Mouse (Mus musculus) adrenal gland, postnatal 4 days (tissue): Measurements from ENCODE around the gene Slc37a1. TPM values are rescaled to one million over a fixed set of nuclear protein-coding genes. Genes with fewer than 3 reads are reported as not detected.

ENCODE experiments used
- DNase-seq, 2 experiments: peaks; one replicate each; pipeline ENCODE4 v3.0.0; 2021 to 2022; ENCODE audit warnings: low spot score in 2 of 2, mixed read lengths in 2 of 2
- total RNA-seq, 2 experiments: library from RNA; stranded (reverse); gene quantifications; 2 replicates each; pipeline ENCODE4 v1.2.3; 2021

The Slc37a1 gene
- total RNA-seq, 2 experiments from 2014 or later, result 14.2 to 14.9 TPM

- DNase-seq, result no peak
Measured at GRCm38 (mm10) chr17:31315993-31316392, 29.4 kb downstream of the Slc37a1 start.

DNA sequence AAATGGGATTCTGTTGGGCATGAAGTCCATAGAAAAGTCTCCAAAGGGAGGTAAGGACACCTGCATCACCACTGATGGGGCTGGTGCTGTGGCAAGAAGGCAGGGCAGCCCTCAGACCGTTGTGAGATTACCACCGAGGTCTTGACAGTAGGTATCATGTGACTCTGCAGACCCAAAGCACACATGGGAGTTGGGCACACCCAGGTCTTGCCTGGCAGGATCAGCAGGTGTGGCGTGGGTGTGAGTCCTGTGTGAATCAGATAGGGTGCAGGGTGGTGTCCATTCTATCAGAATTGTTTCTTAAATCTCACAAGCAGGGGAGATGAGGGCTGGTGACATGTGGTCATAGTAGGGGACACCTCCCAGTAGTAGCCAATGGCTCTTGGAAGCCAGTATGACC, 30.4 kb downstream of the Slc37a1 start:
- no peak for DNase-seq

DNA sequence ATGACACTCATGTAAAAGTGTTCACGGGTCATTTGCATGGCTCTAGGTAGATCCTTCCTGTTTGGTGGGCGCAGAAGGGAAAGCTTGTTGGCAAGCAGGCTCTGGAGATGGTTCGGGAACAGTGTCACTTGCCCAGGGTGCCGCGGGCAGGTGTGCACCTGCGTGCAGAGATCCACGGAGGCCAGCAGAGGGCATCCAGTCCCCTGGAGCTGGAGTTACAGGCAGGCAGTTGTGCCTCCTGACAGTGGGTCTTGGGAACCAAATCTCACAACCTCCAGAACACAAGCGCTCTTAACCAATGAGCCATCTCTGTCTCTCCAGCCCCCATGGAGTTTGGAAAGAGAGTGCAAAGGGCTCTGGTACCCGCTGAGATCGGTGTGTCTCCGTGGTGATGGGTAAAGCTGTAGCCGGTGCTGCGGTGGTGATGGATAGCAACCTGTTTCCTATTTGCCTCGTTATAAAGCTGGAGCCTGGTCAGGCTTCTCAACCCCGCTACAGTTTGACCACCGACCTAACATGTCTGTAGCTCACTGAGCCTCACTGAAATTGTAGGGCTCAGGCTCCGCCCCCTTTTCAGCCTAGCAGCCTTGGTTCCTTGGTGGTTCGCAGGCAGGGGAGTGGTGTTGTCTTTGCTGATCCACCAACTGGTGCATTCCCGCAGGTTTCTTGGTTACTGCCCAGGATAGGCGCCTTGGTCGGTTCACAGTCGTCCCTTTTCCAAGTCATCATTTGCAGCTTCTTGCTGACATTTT, 31.1 kb downstream of the Slc37a1 start:
- DNase-seq, result no peak

DNA sequence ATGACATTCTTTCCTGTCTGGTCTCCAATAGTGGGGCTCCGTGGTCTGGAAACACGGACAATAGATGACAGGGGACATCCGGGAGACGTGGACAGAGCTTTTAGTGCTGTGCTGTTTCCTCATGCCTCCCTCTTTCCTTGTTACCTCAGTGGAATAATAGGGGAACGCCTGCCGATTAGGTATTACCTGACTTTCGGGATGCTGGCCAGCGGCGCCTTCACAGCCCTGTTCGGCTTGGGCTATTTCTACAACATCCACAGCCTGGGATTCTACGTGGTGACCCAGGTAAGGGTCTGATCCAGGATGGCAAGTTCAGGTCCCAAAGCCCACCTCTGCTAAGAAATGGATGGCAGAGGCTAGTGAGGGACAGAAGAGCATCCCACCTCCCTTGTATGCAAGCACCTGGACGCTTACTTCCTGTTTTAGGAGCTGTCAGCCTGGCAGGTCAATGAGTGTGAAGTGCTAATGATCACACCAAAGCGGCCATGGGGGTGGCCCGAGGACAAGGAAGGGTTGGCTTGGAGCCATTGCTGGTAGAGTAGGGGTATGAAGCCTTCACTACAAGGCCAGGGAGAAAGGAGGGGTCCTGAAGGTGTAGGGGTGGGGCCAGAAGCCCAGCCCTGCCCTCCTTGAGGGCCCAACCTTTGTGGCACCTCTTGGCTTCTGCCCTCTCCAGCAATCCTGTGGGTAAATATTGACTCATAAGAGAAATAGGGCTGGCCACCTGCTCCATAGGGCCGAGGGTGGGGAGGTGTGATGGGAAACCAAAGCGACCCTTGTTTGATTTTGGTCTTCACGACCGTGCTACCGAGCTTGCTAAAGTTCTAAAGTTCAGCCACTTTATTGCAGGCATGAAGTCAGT, 32.5 kb downstream of the Slc37a1 start:
- DNase-seq, result no peak

DNA sequence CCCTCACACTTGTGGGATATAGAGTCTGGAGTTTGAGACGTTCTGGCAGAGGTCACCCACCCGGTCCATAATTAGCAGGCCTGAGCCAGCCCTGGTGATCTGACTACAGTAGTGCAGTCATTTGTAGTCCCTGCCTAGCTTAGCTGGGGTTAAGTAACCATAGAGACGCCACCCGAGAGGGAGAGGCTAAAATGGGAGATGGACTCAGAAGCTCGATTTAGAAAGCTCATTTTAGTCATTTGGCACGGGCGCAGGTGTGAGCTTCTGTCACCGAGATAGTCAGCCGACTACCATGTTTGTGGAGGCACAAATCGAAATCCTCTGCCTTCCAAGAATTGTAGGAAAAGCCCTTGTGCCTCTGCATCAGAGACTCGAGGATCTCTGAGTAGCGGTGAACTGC, 34.8 kb downstream of the Slc37a1 start:
- no peak for DNase-seq

GRCm38 (mm10) chr17:31322446-31322845, 35.9 kb downstream of the Slc37a1 start:
- no peak for DNase-seq

GRCm38 (mm10) chr17:31323379-31323778, 36.8 kb downstream of the Slc37a1 start:
- no peak for DNase-seq

GRCm38 (mm10) chr17:31324227-31324626, 37.6 kb downstream of the Slc37a1 start:
- DNase-seq, result no peak

DNA sequence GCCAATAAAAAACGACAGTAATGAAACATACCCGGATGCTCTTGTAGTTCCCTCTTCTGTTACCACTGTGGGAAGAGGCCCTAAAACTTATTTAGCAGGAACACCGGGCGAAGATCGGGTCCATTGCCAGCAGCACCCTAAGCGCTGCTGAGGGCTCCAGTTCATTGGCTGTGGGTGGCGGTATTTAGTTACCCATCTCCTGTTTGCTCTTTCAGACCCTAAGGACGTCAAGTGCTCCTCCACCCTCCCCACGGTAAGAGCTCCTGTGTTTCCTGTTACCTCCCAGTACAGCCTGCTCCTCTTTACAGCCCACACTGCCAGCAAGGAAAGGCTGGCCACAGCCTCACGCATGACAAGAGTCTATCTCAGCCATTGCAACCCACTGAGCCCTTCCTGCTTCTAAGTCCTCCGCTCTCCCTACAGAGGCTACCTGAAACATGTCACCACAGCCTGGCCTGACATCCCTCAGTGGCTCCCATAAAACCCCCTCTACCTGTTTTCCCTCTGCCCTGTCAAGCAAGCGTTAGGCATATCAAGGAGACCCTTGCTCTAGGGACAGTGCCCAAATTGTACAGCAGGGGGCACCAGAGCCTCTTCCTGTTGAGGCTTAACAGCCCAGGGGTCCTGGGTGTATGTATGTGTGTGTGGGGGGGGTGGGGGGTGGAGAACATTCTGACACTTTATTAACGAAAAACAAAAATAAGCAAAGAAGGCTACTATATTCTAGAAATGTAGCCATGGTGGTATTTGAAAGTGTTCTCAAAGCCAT, 39.0 kb downstream of the Slc37a1 start:
- no peak for DNase-seq

DNA sequence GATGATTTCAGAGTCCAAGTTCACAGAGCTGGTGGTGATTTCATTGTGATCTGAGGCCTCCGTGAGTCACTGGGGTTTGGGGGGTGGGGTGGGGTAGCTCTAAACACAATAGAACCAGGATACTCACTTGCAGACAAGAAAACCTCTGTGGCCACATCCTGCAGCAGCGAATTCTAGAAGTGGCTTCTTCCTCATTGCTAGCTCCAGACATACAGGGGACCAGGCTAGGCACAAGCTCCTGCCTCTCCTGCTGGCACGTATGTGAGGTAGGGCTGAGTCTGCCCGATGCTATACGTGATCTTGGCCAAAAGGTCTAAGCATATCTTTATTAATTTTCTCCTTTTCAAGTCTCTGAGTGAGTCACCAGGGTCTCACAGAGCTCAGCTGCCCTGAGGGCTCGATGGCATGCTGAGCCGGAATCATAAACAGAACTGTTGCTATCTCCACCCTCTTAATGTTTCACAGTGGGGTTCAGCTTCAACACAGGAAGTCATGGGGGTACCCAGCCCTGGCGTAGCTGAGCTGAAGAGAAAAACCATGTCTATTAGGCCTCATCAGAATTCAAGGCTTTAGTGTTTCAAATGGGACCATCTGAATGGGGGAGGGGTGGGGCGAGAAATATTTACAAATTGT, 39.7 kb downstream of the Slc37a1 start:
- DNase-seq, result no peak

DNA sequence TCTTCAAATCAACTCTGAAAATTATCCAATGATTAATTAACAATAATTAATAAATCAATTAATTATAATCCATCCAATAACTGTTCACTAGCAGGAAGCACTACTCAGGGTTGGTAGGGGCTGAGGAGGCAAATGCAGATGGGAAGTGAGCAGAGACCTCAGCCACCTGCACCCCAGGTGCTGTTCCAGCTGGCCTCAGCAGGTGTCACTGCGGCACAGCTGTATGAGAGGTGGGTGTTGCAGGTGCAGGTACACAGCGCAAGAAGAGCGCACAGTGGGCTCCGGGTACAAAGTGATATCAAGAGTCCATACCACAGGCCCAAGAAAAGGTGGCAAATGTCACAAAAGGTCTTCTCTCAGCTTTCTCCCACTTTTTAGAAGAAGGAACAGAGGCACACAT, 41.9 kb downstream of the Slc37a1 start:
- DNase-seq, result no peak

DNA sequence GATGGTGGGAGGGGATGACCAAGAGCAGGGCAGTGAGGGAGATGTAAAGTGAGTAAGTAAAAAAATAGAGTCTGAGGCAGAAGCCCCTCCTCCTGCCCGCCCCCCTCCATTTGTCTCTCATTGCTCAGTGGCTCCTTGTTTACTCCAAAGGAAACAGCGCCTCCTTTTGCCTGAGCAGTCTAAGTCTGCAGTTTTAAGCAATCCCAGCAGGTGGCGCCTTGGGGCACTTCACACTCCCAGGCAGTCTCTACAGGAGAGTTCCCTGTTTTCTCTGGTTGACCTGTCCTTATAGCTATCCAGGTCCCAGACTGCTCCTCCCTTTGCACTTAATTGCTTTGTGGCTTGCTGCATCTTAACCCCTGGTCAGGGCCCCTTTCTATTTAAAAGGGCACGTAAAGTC, 44.0 kb downstream of the Slc37a1 start:
- DNase-seq, result peak in 1 of 2 experiments; percentile 56

DNA sequence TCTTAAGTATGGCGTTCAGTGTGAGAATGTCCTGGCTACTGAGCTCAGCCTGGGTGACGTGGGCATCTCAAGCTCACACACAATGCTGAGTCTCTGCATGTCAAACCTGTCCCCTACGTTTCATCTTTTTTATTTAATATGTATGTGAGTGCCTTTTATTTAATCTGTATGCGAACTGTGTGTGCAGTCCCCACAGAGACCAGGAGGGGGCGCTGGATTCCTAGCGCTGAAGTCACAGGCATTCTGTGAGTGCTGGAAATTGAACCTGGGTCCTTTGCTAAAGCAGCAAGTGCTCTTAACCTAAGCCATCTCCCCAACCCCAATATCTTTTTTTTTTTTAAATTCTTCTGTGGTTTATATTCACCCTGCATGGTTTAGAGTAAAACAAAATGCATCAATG, 44.7 kb downstream of the Slc37a1 start:
- DNase-seq, result no peak

DNA sequence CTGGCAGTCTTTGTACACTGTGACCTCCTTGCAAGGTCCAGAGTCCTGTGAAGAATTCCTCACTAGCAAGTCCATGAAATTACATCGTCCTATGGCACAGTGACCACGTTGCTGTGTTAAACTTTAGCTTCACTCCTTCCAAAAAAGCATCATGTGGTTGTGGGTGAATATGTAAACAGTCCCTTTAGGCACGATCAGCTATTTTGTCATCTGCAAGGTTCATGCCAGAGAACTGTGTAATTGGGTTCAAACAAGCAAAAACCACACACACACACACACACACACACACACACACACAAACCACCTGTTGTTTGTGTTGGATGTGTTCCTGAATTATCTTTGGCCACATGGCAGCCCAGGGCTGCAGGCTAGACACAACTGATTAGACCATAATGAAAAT, 45.3 kb downstream of the Slc37a1 start:
- no peak for DNase-seq

- DNase-seq, result no peak
Measured at GRCm38 (mm10) chr17:31332333-31332732, 45.7 kb downstream of the Slc37a1 start.

DNA sequence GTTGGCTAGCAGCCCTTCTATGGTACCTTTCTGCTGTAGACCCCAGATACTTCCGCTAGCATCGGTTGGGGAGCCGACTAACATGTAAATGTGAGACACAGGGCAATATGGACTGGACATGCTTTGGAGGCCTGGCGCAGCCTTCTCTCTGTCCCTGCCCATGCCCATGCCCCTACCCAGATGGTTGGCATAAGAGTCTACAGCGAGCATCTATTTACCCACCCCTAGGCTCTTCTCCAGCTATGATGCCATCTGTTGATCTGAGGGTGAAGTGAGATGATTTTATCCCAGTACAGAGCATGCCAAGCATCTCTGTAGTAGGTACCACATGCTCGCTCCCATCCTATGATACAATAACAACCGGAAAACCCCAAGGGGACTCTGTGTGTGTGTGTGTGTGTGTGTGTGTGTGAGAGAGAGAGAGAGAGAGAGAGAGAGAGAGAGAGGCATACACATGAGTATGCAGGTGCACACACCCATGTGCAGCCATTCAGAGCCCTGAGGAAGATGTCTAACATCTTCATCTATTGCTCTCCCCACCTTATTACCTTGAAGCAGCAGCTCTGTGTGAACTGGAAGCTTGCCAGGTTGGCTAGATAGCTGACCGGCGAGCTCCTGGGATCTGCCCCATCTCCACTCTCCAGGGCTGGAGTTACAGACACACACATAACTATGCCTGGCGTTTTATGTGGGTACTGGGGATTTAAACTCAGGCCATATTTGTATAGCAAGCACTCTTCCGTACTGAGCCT, 48.1 kb downstream of the Slc37a1 start:
- no peak for DNase-seq

DNA sequence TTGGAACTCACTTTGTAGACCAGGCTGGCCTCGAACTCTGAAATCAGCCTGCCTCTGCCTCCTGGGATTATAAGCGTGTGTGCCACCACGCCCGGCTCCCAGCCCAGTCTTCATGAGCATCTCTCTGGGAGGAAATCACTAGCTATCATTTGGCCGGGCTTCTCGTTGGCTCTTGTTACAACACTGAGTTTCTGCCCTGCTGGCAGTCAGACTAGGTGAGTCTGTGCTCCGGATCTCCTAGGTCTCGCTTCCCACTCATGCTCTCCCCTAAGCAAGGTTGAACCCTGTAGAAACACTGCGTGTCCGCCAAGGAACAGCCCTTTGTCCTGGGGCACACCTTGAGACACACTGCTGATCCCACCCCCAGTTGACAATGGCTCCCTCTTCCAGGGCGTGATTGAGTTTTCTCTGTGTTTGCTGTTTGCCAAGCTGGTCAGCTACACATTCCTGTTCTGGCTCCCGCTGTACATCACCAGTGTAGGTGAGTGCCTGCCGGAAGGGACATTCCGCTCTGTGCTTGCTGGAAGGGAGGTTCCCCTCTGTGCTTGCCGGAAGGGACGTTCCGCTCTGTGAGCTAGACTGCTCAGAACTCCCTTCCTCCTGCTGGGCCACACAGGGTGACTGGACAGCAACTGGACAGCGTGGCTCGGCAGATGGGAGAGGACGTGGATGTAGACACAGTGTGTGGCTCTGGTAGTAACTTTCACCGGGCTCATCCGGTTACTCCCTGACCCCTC, 48.9 kb downstream of the Slc37a1 start:
- DNase-seq, result no peak

DNA sequence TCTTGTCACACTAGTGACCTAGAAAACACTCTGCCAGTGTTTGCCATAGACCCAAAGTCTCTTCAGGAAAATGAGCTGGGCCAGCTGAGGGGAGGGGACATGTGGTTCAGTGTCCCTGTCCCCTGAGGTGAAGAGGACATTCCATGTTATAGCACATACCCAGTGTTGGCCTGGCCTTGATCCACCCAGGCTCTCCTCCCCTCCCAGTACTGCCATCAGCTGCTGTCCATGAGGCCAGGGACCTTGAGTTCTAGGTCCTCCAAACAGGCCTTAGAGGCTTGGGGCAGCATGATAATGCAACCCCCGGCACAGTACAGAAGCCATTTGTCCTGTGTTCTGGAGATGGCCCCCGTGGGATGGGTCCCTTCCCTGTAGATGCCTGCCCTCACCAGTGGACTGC, 53.2 kb downstream of the Slc37a1 start:
- DNase-seq, result no peak

DNA sequence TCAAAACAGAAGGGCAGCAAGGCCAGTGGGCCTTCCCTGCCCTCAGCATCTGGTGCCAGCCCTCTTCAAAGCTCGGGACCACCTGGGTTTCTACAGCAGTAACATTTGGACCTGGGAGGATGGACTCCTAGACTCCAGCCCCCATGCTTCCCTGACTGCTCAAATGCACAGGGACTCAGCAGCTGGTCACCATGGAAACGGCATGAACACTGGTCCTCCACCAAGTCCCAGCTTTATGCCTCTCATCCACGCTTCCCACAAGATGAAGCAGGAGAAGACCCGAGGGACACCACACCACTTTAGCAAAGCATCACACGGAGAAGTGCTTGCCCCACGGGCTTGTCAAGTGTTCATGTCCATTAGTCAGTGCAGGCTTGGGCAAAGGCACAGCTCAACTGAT, 55.6 kb downstream of the Slc37a1 start:
- DNase-seq, result no peak
